Mouse (Mus musculus): ENCODE measurements around the gene Aup1. TPM values are rescaled to one million over a fixed set of nuclear protein-coding genes. Genes with fewer than 3 reads are reported as not detected.

The Aup1 gene
- polyA plus RNA-seq, 1 experiment, result 867 TPM

- H3K27me3 ChIP-seq (ENCODE audit: control insufficient read depth, insufficient read depth, low read length), result peaks cover under 1% of the 10 kb centered on the region
- peaks cover 18% of the 10 kb centered on the region for H3K4me1 ChIP-seq (replicated peaks; ENCODE audit: control insufficient read depth, insufficient read depth, low read length)
- no peak overlapping the region for H3K4me3 ChIP-seq (ENCODE audit: control insufficient read depth, insufficient read depth, low read length)
- H3K27ac ChIP-seq (ENCODE audit: control insufficient read depth, insufficient read depth, low read length), result no peak overlapping the region
- TF ChIP-seq CTCF (IDR thresholded peaks at IDR 0.05; ENCODE audit: borderline replicate concordance, control insufficient read depth, extremely low read depth, insufficient read depth, low read length, poor library complexity) (no peak), POLR2A (IDR thresholded peaks at IDR 0.05; ENCODE audit: control insufficient read depth, extremely low read depth, insufficient read depth, low read length, poor library complexity) (no peak)
- no peaks in the 10 kb centered on the region for H3K36me3 ChIP-seq (ENCODE audit: control insufficient read depth, insufficient read depth, low read length)
- no peak for DNase-seq
- 25% methylated on average over 6 of the region's 6 CpGs for WGBS
Measured at GRCm38 (mm10) chr6:83092416-83093127, 38.3 kb downstream of the Aup1 start.

DNA sequence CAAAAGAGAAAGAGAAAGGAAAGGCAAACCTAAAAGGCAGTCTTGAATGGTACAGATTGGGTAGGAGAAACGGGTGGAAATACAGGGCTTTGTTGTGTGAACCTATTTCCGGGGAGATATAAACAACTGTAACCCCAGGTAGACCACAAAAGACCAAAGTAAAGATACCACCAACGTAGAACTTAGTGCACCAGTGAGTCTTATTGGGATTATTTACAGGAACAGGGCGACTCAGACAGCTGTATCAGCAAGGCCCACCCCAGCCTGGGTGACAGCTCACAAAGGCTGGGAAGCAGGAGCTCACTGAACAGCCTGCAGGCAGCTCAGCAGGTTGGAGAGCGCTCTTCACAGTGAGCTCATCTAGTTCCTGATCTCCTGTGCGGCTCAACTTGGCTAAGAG is 41.6 kb downstream of the Aup1 start:
- TF ChIP-seq POLR2A (IDR thresholded peaks at IDR 0.05; ENCODE audit: control insufficient read depth, extremely low read depth, insufficient read depth, low read length, poor library complexity) (no peak), CTCF (IDR thresholded peaks at IDR 0.05; ENCODE audit: borderline replicate concordance, control insufficient read depth, extremely low read depth, insufficient read depth, low read length, poor library complexity) (no peak)
- H3K4me3 ChIP-seq (ENCODE audit: control insufficient read depth, insufficient read depth, low read length), result no peak overlapping the region; the same call in 1 of the 2 replicates
- no peaks in the 10 kb centered on the region for H3K27me3 ChIP-seq (ENCODE audit: control insufficient read depth, insufficient read depth, low read length)
- peaks cover 21% of the 10 kb centered on the region for H3K4me1 ChIP-seq (replicated peaks; ENCODE audit: control insufficient read depth, insufficient read depth, low read length)
- no peaks in the 10 kb centered on the region for H3K36me3 ChIP-seq (ENCODE audit: control insufficient read depth, insufficient read depth, low read length)
- peak; percentile 53 for DNase-seq
- WGBS, result 10% methylated on average over 6 of the region's 6 CpGs
- H3K27ac ChIP-seq (ENCODE audit: control insufficient read depth, insufficient read depth, low read length), result peak overlapping the region; percentile 32

- Histone ChIP-seq H3K27ac (ENCODE audit: control insufficient read depth, insufficient read depth, low read length) (no peak overlapping the region), H3K4me1 (replicated peaks; ENCODE audit: control insufficient read depth, insufficient read depth, low read length) (peaks cover 33% of the 10 kb centered on the region), H3K4me3 (ENCODE audit: control insufficient read depth, insufficient read depth, low read length) (no peak overlapping the region), H3K27me3 (ENCODE audit: control insufficient read depth, insufficient read depth, low read length) (no peaks in the 10 kb centered on the region), H3K36me3 (ENCODE audit: control insufficient read depth, insufficient read depth, low read length) (no peaks in the 10 kb centered on the region)
- DNase-seq, result no peak
- TF ChIP-seq POLR2A (IDR thresholded peaks at IDR 0.05; ENCODE audit: control insufficient read depth, extremely low read depth, insufficient read depth, low read length, poor library complexity), result no peak
- no peak for TF ChIP-seq CTCF (IDR thresholded peaks at IDR 0.05; ENCODE audit: borderline replicate concordance, control insufficient read depth, extremely low read depth, insufficient read depth, low read length, poor library complexity)
- 91% methylated on average over 2 of the region's 2 CpGs for WGBS
Measured at GRCm38 (mm10) chr6:83098411-83098810, 44.1 kb downstream of the Aup1 start.

DNA sequence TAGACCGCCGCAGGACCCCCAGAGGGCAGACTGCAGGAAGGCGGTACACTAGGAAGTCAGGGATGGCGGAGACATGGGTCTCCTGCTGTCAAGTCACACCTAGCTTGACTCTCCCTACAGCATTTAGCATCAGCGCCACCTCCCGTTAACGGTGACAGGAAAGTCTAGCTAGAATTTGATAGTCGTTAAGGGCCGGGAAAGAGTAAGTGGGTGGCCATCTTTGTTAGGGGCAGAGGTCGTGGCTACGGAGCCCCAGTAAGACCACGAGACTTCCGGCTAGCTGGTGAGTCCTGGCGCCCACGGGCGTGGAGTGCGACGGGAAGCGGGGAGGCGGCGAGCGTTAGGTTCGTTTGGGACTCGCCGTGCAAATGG is 47.0 kb downstream of the Aup1 start, which contains the start of the genes Ccdc142 and Gm42688:
TSS of gene Ccdc142 (plus strand) at position 286 of the 372 bp plus-strand sequence.
TSS of gene Gm42688 (plus strand) at position 302 of the 372 bp plus-strand sequence.
- DNase-seq, result peak; percentile 94
- no peaks in the 10 kb centered on the region for H3K27me3 ChIP-seq (ENCODE audit: control insufficient read depth, insufficient read depth, low read length)
- H3K4me1 ChIP-seq (replicated peaks; ENCODE audit: control insufficient read depth, insufficient read depth, low read length), result peaks cover 22% of the 10 kb centered on the region
- peak within 1 kb of the TSS; percentile 85 for H3K4me3 ChIP-seq (ENCODE audit: control insufficient read depth, insufficient read depth, low read length)
- TF ChIP-seq POLR2A (IDR thresholded peaks at IDR 0.05; ENCODE audit: control insufficient read depth, extremely low read depth, insufficient read depth, low read length, poor library complexity) (0 out of 2 replicates have a peak, but pooled peaks have one; percentile 36), CTCF (IDR thresholded peaks at IDR 0.05; ENCODE audit: borderline replicate concordance, control insufficient read depth, extremely low read depth, insufficient read depth, low read length, poor library complexity) (no peak)
- WGBS, result under 1% methylated on average over 25 of the region's 25 CpGs
- H3K36me3 ChIP-seq (ENCODE audit: control insufficient read depth, insufficient read depth, low read length), result no peaks in the 10 kb centered on the region
- H3K27ac ChIP-seq (ENCODE audit: control insufficient read depth, insufficient read depth, low read length), result peak within 1 kb of the TSS; percentile 9

DNA sequence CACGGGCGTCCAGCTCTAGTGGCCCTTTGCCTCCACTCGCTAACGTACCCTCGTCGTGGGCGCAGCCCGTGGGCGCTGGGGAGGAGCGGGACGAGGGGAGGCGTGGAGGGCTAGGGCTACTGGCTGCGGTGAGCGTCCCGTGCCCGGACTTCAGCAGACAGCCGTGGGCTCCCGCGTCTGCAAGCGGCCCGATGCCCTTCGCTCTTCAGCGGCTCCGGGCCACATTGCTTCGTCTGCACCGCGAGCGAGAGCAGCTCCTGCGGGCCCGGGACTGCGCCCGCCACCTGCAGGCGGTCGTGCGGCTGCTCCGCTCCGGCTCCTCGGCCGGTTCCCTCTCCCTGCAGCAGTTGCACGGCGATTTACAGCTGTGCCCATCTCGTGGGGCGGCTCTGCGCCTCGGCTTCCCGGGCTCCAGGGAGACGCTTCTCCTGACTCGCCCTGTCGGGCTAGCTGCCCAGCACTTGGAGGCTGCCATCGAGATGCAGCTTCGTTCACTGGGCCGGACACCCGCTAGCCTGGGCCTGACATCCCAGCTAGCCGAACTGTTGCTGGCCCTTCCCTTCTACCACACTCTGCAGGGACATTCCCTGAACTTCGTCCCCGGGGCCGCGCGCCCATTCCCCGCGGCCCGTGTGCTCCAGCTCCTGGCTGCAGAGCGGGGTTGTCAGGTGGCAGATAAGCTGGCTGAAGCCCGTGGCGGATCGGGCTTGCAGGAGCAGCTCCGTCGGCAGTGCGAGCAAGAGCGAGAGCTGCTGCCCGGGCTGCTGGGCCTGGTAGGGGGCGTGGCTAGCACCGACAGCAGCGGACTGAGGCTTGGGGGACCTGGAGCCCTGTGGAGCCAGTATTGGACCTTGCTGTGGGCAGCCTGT is 47.6 kb downstream of the Aup1 start:
- no peaks in the 10 kb centered on the region for H3K27me3 ChIP-seq (ENCODE audit: control insufficient read depth, insufficient read depth, low read length)
- TF ChIP-seq CTCF (IDR thresholded peaks at IDR 0.05; ENCODE audit: borderline replicate concordance, control insufficient read depth, extremely low read depth, insufficient read depth, low read length, poor library complexity) (peak; percentile 71; the same call in 1 of the 2 replicates), POLR2A (IDR thresholded peaks at IDR 0.05; ENCODE audit: control insufficient read depth, extremely low read depth, insufficient read depth, low read length, poor library complexity) (0 out of 2 replicates have a peak, but pooled peaks have one; percentile 26)
- peaks cover 18% of the 10 kb centered on the region for H3K4me1 ChIP-seq (replicated peaks; ENCODE audit: control insufficient read depth, insufficient read depth, low read length)
- H3K4me3 ChIP-seq (ENCODE audit: control insufficient read depth, insufficient read depth, low read length), result peak overlapping the region; percentile 85
- no peaks in the 10 kb centered on the region for H3K36me3 ChIP-seq (ENCODE audit: control insufficient read depth, insufficient read depth, low read length)
- WGBS, result under 1% methylated on average over 74 of the region's 74 CpGs
- peak overlapping the region; percentile 1; the same call in 1 of the 2 replicates for H3K27ac ChIP-seq (ENCODE audit: control insufficient read depth, insufficient read depth, low read length)
- DNase-seq, result peak; percentile 81

DNA sequence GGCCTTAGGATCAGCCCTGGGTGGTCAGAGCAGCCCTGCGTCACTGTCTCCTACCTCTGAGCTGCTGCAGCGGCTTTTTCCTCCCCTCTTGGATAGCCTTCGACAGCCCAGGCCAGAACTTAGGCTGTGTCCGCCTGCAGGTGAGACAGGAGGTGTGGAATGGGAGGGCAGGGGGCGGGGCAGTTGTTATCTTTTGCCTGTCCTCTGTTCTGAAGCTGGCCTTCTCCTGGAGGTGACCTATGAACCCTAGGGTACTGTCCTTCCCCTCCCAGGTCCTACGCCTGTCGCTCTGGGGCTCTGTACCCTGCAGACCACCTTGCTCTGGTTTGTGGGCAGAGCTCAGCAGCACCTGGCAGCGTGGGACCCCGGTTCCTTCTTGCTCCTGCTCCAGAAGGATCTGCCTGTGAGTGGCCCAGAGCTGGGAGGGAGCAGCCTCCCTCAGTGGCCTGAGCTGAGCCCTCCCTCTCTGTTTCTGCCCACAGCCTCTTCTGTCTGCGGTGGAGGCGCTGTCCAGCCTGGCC is 48.9 kb downstream of the Aup1 start:
- no peaks in the 10 kb centered on the region for H3K36me3 ChIP-seq (ENCODE audit: control insufficient read depth, insufficient read depth, low read length)
- no peak for TF ChIP-seq POLR2A (IDR thresholded peaks at IDR 0.05; ENCODE audit: control insufficient read depth, extremely low read depth, insufficient read depth, low read length, poor library complexity)
- TF ChIP-seq CTCF (IDR thresholded peaks at IDR 0.05; ENCODE audit: borderline replicate concordance, control insufficient read depth, extremely low read depth, insufficient read depth, low read length, poor library complexity), result no peak
- H3K4me1 ChIP-seq (replicated peaks; ENCODE audit: control insufficient read depth, insufficient read depth, low read length), result peaks cover 23% of the 10 kb centered on the region
- H3K27ac ChIP-seq (ENCODE audit: control insufficient read depth, insufficient read depth, low read length), result no peak overlapping the region
- no peak overlapping the region for H3K4me3 ChIP-seq (ENCODE audit: control insufficient read depth, insufficient read depth, low read length)
- no peak for DNase-seq
- 91% methylated on average over 11 of the region's 11 CpGs for WGBS
- no peaks in the 10 kb centered on the region for H3K27me3 ChIP-seq (ENCODE audit: control insufficient read depth, insufficient read depth, low read length)
